Mouse (Mus musculus) testis, adult 2 months (tissue): Measurements from ENCODE around the gene Ccdc63.

Source experiments
- CTCF ChIP-seq: fragments of 200-500 bp; IDR thresholded peaks from 2 replicates; pipeline ENCODE4 v1.5.1; 2012; ENCODE audit warnings: low read depth, mild to moderate bottlenecking, inconsistent platforms, low read length, moderate library complexity; ENCODE audit not compliant: control insufficient read depth, insufficient read depth, insufficient replicate concordance
- POLR2A ChIP-seq: fragments of 200-500 bp; IDR thresholded peaks from 2 replicates; pipeline ENCODE4 v1.6.1; 2012; ENCODE audit warnings: low read depth, mild to moderate bottlenecking, inconsistent platforms, low read length, moderate library complexity; ENCODE audit not compliant: control insufficient read depth

DNA sequence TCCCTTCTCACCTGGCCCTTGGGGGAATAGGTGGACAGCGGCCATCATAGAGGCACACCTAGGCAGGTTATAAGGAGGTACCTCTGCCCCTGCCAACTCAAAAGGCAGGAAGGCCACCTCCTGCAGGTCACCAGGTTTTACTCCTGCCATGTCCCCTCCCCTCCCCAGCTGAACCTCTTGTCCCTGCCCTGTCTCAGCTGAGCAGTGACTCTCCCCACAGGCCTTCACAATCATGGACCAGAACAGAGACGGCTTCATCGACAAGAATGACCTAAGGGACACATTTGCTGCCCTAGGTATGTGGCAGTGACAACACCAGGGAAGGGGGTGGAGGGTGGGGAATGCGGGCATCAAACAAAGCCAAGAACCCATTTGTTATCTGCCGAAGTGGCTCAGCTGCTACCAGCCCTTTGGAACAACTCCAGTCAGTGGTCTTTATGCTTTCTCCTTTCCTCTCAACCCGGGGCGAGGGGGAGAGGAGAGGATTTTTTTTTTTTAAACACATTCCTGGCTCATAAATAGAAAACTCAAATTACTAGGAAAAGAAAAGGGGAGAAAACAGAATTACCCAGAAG lies 38.1 kb downstream of the Ccdc63 start:
- no peak for TF ChIP-seq CTCF
- no peak for TF ChIP-seq POLR2A
